Mouse (Mus musculus) embryonic fibroblast, embryonic 13.5 days (primary cell): ENCODE data around the gene 9530068E07Rik. TPM values are rescaled to one million over a fixed set of nuclear protein-coding genes. Genes with fewer than 3 reads are reported as not detected.

Source experiments
- H3K27ac ChIP-seq: 2 replicates; pipeline ENCODE4 v1.5.1; 2012; ENCODE audit warnings: low read length, control low read depth, inconsistent platforms; ENCODE audit not compliant: insufficient read depth
- H3K4me1 ChIP-seq: 2 replicates; pipeline ENCODE4 v1.6.1; 2011; ENCODE audit warnings: low read length; ENCODE audit not compliant: control insufficient read depth, insufficient read depth
- H3K4me3 ChIP-seq: 2 replicates; pipeline ENCODE4 v1.5.1; 2011; ENCODE audit warnings: mild to moderate bottlenecking, control low read depth, low read length; ENCODE audit not compliant: insufficient read depth
- CTCF ChIP-seq: IDR thresholded peaks from 2 replicates; pipeline ENCODE4 v1.5.1; 2011; ENCODE audit warnings: mild to moderate bottlenecking, control low read depth, low read length, moderate library complexity, borderline replicate concordance; ENCODE audit not compliant: insufficient read depth
- POLR2A ChIP-seq: IDR thresholded peaks from 2 replicates; pipeline ENCODE4 v1.6.1; 2011; ENCODE audit warnings: low read depth, mild to moderate bottlenecking, control low read depth, low read length, moderate library complexity
- polyA plus RNA-seq: library from polyadenylated mRNA; stranded (reverse); fragments of >200 nt; gene quantifications from 2 replicates; pipeline ENCODE4 v1.2.4, GENCODE M21; 2011; ENCODE audit warnings: low read depth; ENCODE audit not compliant: missing spikeins, insufficient read length

The 9530068E07Rik gene
- polyA plus RNA-seq, 1 experiment, result 273 TPM

DNA sequence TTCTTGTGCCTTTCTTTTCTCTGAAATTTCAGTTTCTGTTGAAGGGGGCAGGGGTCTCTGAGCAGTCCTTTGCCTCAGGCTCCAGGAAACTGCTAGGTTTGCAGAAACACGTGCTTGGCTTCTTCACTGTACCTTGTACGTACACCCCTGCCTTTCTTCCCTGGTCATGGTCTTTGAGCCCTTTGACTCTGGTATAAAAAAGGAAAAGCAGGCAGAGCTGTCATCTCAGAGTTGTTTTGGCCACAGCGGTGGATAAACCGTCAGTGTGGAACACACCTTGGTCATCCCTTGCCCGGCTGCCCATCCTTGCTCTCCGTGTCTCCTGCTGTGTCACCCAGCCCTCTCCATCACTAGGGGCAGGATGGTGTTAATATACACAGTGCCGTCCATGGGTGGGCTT is 23.6 kb downstream of the 9530068E07Rik start:
- Histone ChIP-seq H3K4me3 (no peak overlapping the region), H3K4me1 (no peaks in the 10 kb centered on the region), H3K27ac (no peak overlapping the region)
- TF ChIP-seq CTCF, result no peak
- TF ChIP-seq POLR2A, result no peak

DNA sequence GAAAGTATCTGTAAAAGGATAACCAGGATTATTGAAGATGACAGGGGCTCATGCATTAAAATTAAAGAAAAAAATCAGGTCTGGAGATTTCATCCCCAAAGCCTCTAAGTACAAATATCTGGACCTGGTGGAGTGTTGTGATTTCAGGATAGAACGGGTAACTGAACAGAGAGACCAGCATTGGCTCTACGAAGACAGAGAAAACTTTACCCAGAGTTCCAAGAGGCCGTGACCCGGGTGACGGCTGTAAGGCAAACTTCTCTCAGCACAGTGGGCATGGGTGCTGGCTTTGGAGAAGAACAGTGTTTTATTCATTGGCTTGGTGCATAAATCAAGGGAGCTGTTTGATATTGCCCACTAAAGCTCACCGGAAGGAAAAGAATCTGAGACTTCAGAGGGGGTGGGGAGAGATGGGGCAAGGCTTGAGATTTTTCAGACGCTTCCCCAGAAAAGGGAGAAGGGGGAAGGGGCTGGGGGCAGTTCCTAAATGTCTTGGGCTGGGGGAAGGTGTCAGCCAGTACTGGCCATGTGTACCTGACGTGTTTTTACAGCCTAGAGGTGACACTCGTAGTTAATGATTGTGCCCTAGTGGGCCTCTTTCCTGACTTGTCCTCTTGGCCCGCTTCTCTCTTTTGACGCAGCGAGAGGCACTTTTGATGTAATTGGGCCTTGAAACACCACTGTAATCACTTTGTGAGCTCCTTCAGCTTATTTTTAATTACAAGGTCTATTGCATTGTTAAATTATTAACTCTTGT is 24.2 kb downstream of the 9530068E07Rik start:
- H3K4me3 ChIP-seq, result no peak overlapping the region
- H3K4me1 ChIP-seq, result no peaks in the 10 kb centered on the region
- H3K27ac ChIP-seq, result no peak overlapping the region
- TF ChIP-seq POLR2A (no peak), CTCF (no peak)

DNA sequence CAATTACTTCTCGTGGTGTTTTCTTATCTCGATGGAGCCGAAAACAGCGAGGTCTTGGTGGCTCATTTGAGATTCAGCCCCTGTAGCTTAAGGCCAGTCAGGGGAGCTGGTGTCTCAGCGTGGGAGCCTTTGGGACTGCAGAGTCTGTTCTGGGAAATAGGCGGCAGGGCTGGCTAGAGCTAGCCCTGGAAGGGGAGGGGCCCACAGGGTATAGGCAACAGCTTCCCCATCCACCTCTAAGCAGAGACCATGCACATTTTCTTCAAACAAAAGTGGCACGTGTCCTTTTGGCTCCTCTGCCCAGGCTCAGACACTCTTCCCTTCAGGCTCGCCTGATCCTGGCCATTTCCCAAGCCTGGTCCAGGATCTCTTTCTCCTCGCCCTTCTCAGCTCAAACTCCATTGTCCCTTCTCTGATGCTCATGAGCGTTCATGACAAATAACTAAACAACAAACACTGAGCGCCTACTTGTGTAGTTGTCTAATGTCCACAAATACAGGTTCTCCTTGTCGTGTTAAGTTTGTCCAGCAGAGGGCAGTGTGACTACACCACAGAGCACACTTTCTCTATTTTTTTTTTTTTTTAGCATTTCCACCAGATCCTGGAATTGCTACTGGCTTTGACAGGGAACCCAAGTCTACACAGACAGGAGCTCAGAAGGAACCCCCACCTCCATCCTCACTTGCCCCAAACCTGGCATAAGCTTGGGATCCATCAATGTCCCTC is 25.0 kb downstream of the 9530068E07Rik start:
- no peak overlapping the region for H3K4me3 ChIP-seq
- TF ChIP-seq CTCF, result no peak
- no peak for TF ChIP-seq POLR2A
- H3K27ac ChIP-seq, result no peak overlapping the region
- H3K4me1 ChIP-seq, result no peaks in the 10 kb centered on the region

DNA sequence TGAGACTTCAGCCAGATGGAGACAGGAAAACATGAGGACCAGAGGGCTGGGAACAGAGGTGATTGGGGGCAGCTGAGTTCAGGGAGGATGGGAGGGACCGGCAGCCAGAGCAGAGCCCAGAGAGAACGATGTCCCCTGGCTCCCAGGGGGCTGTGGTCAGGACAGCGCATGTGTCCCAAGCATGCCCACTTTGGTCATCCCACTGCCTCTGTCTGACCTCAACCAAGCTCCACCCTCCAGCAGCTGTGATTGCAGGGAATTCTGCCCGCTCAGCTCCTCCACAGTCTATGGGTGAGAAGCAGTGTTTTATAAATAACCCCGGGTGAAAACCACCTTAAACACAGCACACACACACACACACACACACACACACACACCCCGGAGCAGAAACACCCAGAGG is 33.2 kb downstream of the 9530068E07Rik start:
- Histone ChIP-seq H3K4me3 (no peak overlapping the region), H3K27ac (no peak overlapping the region), H3K4me1 (0 out of 2 replicates have a peak, but pooled peaks cover 2% of the 10 kb centered on the region)
- TF ChIP-seq CTCF (no peak), POLR2A (no peak)

DNA sequence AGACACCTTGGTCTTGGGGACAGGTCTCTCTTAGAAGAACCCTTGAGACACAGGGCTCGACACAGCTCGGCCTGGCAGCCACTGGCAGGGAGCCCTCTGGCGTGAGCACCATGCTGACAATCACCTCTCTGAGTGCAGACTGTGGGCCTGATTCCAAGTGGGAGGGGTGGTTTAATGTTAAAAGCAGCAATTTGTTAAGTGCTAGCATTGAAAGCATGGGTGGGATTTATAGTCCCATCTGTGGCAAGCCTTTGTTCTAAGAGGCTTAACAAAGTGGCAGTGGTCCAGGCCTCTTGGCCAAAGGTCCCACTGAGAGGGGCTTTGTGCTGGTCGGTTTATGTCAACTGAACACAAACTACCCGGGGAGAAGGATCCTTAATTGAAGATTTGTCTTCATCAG is 35.4 kb downstream of the 9530068E07Rik start:
- Histone ChIP-seq H3K4me3 (no peak overlapping the region), H3K27ac (no peak overlapping the region), H3K4me1 (0 out of 2 replicates have a peak, but pooled peaks cover 2% of the 10 kb centered on the region)
- no peak for TF ChIP-seq POLR2A
- TF ChIP-seq CTCF, result no peak

DNA sequence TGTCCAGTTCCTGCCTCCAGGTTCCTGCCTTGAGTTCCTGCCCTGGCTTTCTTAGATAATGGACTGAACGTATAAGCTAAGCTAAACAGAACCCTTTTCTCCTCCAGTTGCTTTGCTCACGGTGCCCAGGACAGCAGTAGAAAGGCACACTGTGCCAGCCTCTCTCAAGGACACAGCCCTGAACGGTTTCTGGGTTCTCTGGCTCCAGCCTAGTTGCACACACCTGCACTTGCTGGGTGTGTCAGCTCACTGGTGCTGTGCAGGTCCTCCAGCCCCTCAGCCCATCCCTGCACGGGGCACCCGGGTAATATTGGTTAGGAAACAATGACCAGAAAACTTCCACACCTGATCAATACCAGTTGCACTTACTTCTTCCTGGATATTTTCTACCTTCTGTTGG is 35.9 kb downstream of the 9530068E07Rik start:
- Histone ChIP-seq H3K27ac (no peak overlapping the region), H3K4me3 (no peak overlapping the region), H3K4me1 (peaks cover 2% of the 10 kb centered on the region; the same call in 1 of the 2 replicates)
- no peak for TF ChIP-seq POLR2A
- TF ChIP-seq CTCF, result no peak

DNA sequence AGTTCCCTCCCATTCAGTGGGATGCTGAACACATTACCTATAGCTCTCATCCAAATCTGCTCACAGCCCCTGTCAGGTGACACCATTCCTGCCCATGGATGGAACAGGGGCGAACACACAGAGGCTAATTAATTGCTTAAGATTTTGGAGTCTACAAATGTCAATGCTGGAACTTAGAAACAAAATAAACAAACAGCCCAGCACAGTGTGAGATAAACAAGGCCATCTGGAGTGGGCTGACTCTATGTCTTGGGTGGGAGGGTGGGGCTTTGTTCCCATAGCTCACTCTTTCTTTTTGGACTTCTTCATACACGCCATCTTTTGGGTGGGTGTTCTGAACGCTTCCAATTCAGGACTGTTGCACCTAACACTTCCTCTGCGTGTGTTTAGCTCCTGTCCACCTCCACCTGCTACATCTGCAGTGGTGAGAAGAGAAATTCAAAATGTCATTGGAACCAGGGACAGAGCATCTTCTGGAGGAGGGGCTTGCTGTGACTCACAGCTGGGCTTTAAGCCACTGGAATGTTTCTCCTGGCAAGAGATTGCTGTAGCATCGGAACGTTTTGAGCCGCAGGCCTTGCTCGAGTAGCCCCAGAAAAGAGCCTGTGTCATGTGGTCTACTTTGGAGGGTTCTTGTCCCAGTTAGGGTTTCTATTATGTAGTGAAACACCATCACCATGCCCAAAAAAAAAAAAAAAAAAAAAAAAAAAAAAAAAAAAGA is 37.0 kb downstream of the 9530068E07Rik start:
- H3K4me3 ChIP-seq, result no peak overlapping the region
- TF ChIP-seq CTCF, result no peak
- TF ChIP-seq POLR2A, result no peak
- H3K27ac ChIP-seq, result no peak overlapping the region
- peaks cover 2% of the 10 kb centered on the region; the same call in 1 of the 2 replicates for H3K4me1 ChIP-seq

DNA sequence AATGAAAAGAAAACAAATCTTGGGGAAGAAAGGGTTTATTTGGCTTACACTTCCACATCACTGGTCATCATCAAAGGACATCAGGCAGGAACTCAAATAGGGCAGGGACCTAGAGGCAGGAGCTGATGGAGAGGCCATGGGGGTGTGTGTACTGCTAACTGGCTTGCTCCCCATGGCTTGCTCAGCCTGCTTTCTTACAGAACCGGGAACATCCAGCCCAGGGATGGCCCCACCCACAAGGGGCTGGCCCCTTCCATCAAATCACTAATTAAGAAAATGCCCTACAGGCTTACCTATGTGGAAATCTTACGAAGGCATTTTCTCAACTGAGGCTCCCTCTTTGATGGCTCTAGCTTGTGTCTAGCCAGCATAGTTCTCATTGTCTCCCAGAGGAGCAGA is 37.6 kb downstream of the 9530068E07Rik start:
- Histone ChIP-seq H3K4me3 (no peak overlapping the region), H3K27ac (no peak overlapping the region), H3K4me1 (peaks cover 2% of the 10 kb centered on the region; the same call in 1 of the 2 replicates)
- TF ChIP-seq CTCF (no peak), POLR2A (no peak)

DNA sequence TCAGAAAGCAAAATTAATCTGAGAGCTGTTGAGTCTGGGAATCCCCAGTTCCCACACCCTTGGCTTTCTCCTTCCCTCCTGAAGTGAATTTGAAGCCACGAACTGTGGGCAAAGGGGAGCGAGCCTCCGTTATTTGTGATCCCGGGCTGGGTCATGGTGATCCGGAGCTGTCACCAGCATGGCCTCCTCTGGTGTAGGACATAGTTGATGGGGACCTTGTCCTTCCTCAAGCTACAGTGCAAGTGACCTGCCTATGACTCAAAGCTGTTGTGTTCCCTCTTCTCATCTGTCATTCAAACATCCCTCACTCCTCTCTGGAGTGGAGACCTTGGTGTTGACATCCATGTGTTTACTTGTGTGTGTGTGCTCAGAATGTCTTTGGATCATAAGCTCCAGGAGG is 39.2 kb downstream of the 9530068E07Rik start:
- TF ChIP-seq POLR2A, result no peak
- TF ChIP-seq CTCF, result no peak
- no peak overlapping the region for H3K4me3 ChIP-seq
- H3K4me1 ChIP-seq, result peaks cover 2% of the 10 kb centered on the region; the same call in 1 of the 2 replicates

More for the DNA sequence above, 39.2 kb downstream of the 9530068E07Rik start:
- H3K27ac ChIP-seq, result no peak overlapping the region
